Mouse (Mus musculus) ES-E14 (cell line): ENCODE data around the gene Mtcp1. TPM values are rescaled to one million over a fixed set of nuclear protein-coding genes. Genes with fewer than 3 reads are reported as not detected.

Experiments used
- DNase-seq: peaks from one replicate; pipeline ENCODE4 v3.0.0-alpha.2; 2013; ENCODE audit warnings: low read depth, low spot score
- H3K27ac ChIP-seq: 2 replicates; pipeline ENCODE4 v1.5.1; 2012; ENCODE audit warnings: low read depth, mild to moderate bottlenecking, low read length, moderate library complexity, mixed read lengths; ENCODE audit not compliant: poor library complexity, insufficient read depth, severe bottlenecking
- H3K36me3 ChIP-seq: 2 replicates; pipeline ENCODE4 v1.6.1; 2012; ENCODE audit warnings: mild to moderate bottlenecking, low read length, moderate library complexity, mixed read lengths; ENCODE audit not compliant: control insufficient read depth, poor library complexity, insufficient read depth, severe bottlenecking
- H3K4me1 ChIP-seq, 2 experiments: fragments of 150-350 bp in 1 of 2; sonication (generic) in 1 of 2; 2 replicates each; pipeline ENCODE4 v1.6.1; 2012; ENCODE audit warnings: low read length in 2 of 2, mild to moderate bottlenecking in 1 of 2, mixed read lengths in 1 of 2; ENCODE audit not compliant: control insufficient read depth in 2 of 2, insufficient read depth in 2 of 2, poor library complexity in 1 of 2
- H3K4me3 ChIP-seq, 2 experiments: fragments of 150-350 bp in 1 of 2; sonication (generic) in 1 of 2; 2 replicates each; pipeline ENCODE4 v1.5.1; 2012; ENCODE audit warnings: low read length in 2 of 2, low read depth in 1 of 2, mild to moderate bottlenecking in 1 of 2, mixed read lengths in 1 of 2; ENCODE audit not compliant: insufficient read depth in 1 of 2, poor library complexity in 1 of 2, severe bottlenecking in 1 of 2
- H3K9ac ChIP-seq: 2 replicates; pipeline ENCODE4 v1.6.1; 2012; ENCODE audit warnings: low read depth, mild to moderate bottlenecking, low read length, mixed read lengths; ENCODE audit not compliant: poor library complexity, insufficient read depth, severe bottlenecking
- H3K9me3 ChIP-seq: fragments of 150-350 bp; sonication (generic); 2 replicates; pipeline ENCODE4 v1.6.1; 2012; ENCODE audit warnings: low read depth, mild to moderate bottlenecking, low read length; ENCODE audit not compliant: control insufficient read depth, insufficient read depth
- CHD2 ChIP-seq: IDR thresholded peaks from 2 replicates; pipeline ENCODE4 v1.6.1; 2014; ENCODE audit warnings: mild to moderate bottlenecking, low read depth, low read length, inconsistent platforms
- HCFC1 ChIP-seq: IDR thresholded peaks from 2 replicates; pipeline ENCODE4 v1.6.1; 2012; ENCODE audit warnings: low read length, inconsistent platforms, borderline replicate concordance; ENCODE audit not compliant: insufficient read depth
- MAFK ChIP-seq: IDR thresholded peaks from 2 replicates; pipeline ENCODE4 v1.6.1; 2014; ENCODE audit warnings: mild to moderate bottlenecking, low read depth, low read length, inconsistent platforms; ENCODE audit not compliant: insufficient read depth
- ZC3H11A ChIP-seq: IDR thresholded peaks from 2 replicates; pipeline ENCODE4 v1.6.1; 2012; ENCODE audit warnings: low read depth, mild to moderate bottlenecking, inconsistent platforms, low read length, borderline replicate concordance
- ZNF384 ChIP-seq: IDR thresholded peaks from 2 replicates; pipeline ENCODE4 v1.6.1; 2012; ENCODE audit warnings: low read depth, low read length, inconsistent platforms
- in situ Hi-C, 2 experiments: fragments of 600-800 bp; cut with MboI; formaldehyde crosslinking; loops; one replicate each; pipeline ENCODE4 v1.15.1; 2025; ENCODE audit warnings: low sequenced_read_pairs in 2 of 2, inconsistent platforms in 1 of 2; ENCODE audit not compliant: unreplicated experiment in 2 of 2
- total RNA-seq: library from RNA; depleted of rRNA; stranded (reverse); fragments of 300-350 nt; gene quantifications from 2 replicates; pipeline ENCODE4 v1.2.3, GENCODE M21; 2012; rRNA removed

Gene Mtcp1
- total RNA-seq, result 4.3 and 4.4 TPM in 2 replicates

- in situ Hi-C loops, result no loop called here
- H3K4me3 ChIP-seq, result peak within 1 kb of the TSS; percentile 94 to 96
- TF ChIP-seq MAFK, result no peak
- TF ChIP-seq CHD2, result no peak
- TF ChIP-seq ZC3H11A, result no peak
- TF ChIP-seq HCFC1, result no peak
- no peak for TF ChIP-seq ZNF384
- peak within 1 kb of the TSS; percentile 94 for H3K9ac ChIP-seq
- DNase-seq, result peak; percentile 69
- H3K9me3 ChIP-seq, result no peaks in the 10 kb centered on the region
- H3K4me1 ChIP-seq, result no peaks in the 10 kb centered on the region
- H3K27ac ChIP-seq, result peak within 1 kb of the TSS; percentile 86; the same call in 1 of the 2 replicates
- no peaks in the 10 kb centered on the region for H3K36me3 ChIP-seq
These were observed at the start of gene Mtcp1, which contains the start of the genes Cmc4 and Brcc3 for GRCm38 (mm10) chrX:75415936-75416785. Mtcp1 (minus strand) TSS chrX:75416588. Cmc4 (minus strand) TSS chrX:75416584. Brcc3 (plus strand) TSS chrX:75416628.

DNA sequence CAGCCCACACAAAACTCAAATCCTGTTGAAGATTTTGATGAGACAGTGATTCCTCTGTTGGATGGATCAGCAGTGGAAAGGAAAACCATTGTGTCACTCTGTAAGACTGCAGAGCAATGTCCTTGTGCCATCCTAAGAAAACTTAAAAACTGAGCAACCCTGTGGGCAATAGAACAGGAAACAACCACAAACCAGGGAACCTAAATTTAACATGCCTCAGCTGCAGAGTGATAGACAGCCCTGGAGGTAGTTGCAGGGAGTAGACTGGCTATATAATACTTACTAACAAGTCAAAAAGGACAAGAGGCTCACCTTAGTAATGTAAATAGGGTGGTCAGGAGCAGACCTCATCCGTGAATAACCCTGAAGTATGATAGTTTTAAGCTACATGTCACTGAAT, 38.2 kb upstream of the Mtcp1 start:
- no peak for DNase-seq
- TF ChIP-seq MAFK (no peak), HCFC1 (no peak), CHD2 (no peak), ZC3H11A (no peak), ZNF384 (no peak)
- no peak overlapping the region for H3K9ac ChIP-seq
- no peaks in the 10 kb centered on the region for H3K9me3 ChIP-seq
- H3K27ac ChIP-seq, result no peak overlapping the region
- in situ Hi-C loops, result no loop called here
- H3K36me3 ChIP-seq, result no peaks in the 10 kb centered on the region
- no peaks in the 10 kb centered on the region for H3K4me1 ChIP-seq
- H3K4me3 ChIP-seq, result no peak overlapping the region

DNA sequence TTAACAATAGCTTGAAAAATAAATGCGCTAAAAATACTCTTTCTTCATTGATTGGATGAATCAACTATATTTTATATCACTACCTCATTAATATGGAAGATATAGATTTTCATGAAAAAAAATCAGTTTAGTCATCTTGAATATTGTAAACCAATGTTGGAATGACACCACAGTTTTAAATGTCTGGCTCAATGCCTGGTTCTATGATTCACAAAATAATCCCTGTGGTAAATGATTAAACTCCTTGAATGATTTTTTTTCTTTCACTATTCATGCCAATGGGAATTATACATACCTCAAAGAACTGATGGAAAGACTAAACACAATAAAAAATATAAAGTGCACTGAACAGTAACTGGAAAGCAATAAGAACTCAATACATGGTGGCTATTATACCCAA, 6.7 kb downstream of the Mtcp1 start:
- H3K4me1 ChIP-seq, result no peaks in the 10 kb centered on the region
- no peak overlapping the region for H3K9ac ChIP-seq
- H3K9me3 ChIP-seq, result no peaks in the 10 kb centered on the region
- no peak for DNase-seq
- in situ Hi-C loops, result no loop called here
- no peak overlapping the region for H3K4me3 ChIP-seq
- H3K36me3 ChIP-seq, result no peaks in the 10 kb centered on the region
- no peak overlapping the region for H3K27ac ChIP-seq
- TF ChIP-seq ZC3H11A (no peak), ZNF384 (no peak), MAFK (no peak), HCFC1 (no peak), CHD2 (no peak)

DNA sequence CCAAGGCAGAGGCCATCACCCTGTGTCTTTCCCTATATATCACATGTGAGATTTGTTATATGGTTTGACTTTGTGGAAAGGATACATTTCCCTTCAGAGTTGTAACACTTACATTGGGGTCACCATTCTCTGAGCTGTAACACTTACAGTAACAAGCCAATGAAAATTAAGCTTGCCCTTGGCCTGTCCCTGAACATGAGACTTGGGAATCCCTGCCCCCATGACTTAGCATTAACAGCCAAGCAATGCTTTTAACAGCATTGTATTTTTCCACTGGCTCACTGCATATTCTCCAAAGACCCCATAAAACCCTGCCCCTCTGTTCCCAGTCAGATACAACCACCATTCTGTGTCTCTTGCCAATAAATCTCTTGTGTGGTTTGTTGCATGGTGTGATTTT, 13.0 kb downstream of the Mtcp1 start:
- in situ Hi-C loops, result no loop called here
- no peak for DNase-seq
- TF ChIP-seq ZC3H11A (no peak), ZNF384 (no peak), HCFC1 (no peak), MAFK (no peak)

More for the DNA sequence above, 13.0 kb downstream of the Mtcp1 start:
- H3K9ac ChIP-seq, result no peak overlapping the region
- no peak overlapping the region for H3K4me3 ChIP-seq
- no peaks in the 10 kb centered on the region for H3K36me3 ChIP-seq
- H3K9me3 ChIP-seq, result no peaks in the 10 kb centered on the region
- no peaks in the 10 kb centered on the region for H3K4me1 ChIP-seq
- no peak overlapping the region for H3K27ac ChIP-seq
